Mouse (Mus musculus): ENCODE data around the gene Trappc3. TPM values are rescaled to one million over a fixed set of nuclear protein-coding genes. Genes with fewer than 3 reads are reported as not detected.
A peak's percentile ranks its signal among the peaks of the same experiment; 100 is the strongest.

Gene Trappc3
- total RNA-seq, 2 experiments from 2014 or later = 88.7 to 96.5 TPM

- no peak for DNase-seq
Observed at GRCm38 (mm10) chr4:126278565-126278915, 16.4 kb downstream of the Trappc3 start.

DNA sequence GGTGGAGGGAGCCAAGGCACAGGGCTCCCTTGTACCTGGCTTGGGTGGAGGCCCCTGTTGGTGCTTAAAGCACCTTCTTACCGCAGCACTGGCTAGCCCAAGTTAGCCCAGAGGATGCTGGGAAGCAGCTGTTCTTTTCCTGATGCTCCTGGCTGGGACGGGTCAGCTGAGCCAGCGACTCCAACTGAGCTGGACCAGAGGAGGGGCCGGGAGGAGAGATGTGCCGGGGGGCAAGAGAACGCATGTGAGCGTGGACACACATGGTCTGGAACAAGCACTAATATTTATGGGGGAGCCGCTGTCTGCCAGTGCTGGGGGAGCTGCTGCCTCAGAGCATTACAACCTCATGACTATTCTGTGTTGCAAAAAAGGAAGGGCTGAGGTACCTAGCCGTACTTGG lies 16.8 kb downstream of the Trappc3 start:
- DNase-seq = no peak

DNA sequence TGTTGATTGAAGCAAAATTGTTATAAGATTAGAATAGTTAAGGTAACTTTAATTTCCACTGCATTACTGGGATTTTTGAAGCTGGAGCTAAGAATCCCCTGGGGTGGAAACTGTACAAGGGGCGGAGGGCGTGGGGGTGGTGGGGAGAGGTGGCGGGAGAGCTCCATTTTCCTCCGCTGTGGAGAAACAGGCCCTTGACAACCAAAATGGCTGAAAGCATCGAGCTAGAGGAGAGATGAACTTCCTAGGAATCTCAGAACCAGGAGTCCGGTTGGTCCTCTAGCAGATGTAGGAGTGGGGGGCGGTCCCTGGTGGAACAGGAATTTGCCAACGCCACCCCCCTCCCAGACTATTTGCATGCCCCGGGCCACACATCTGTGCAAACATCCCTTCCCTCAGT lies 19.6 kb downstream of the Trappc3 start:
- no peak for DNase-seq

- no peak for DNase-seq
Observed at GRCm38 (mm10) chr4:126283582-126283981, 21.5 kb downstream of the Trappc3 start.

DNA sequence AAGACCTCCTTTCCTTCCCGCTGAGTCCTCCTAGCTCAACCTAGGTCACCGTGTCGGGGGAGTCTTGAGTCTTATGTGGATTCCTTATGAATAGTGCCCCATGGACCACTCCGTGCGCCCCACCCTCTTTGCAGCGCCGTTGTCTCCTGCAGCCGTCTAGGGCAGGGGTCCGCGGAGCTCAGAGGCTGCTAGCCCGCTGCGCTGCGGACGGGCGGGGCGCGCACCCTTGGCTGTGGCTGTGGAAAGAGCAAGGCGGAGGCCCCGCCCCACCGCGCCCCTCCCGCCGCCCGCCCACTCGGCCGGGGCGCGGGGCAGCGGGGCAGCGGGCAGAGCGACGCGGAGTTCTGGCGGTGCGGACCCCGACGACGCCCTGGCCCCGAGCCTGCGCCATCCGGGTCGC lies 24.4 kb downstream of the Trappc3 start, which contains the start of gene Col8a2:
TSS of gene Col8a2 (plus strand) at position 302 of the 400 bp plus-strand sequence.
- DNase-seq = peak; percentile 41 to 55

- no peak for DNase-seq
Observed at GRCm38 (mm10) chr4:126287302-126287995, 25.3 kb downstream of the Trappc3 start.

DNA sequence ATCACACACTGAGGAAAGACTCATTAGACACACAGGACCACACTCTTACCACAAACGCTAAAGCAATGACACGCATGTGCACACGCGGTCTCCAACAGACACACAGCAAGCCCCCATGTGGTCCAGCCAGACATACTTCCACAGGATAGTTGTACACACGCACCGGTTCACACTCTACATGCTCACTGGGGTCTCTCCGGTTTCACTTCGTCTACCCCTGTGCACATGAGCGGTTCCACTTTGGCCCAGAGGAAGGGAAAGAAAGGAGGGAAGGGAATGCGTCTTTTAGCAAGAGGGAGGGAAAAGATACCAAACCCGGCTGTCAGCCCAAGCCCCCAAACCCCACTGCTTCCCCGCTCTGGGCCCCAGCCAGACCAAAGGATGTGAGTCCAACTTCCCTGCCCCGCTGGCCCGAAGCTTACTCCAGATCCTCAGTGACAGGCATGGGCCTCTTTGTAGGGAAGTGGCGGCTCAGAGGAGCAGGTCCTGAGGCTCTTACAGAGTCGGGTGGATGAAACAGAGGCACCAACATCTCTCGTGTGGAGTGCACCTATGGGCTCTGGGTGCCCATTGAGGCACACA lies 26.1 kb downstream of the Trappc3 start:
- no peak for DNase-seq

DNA sequence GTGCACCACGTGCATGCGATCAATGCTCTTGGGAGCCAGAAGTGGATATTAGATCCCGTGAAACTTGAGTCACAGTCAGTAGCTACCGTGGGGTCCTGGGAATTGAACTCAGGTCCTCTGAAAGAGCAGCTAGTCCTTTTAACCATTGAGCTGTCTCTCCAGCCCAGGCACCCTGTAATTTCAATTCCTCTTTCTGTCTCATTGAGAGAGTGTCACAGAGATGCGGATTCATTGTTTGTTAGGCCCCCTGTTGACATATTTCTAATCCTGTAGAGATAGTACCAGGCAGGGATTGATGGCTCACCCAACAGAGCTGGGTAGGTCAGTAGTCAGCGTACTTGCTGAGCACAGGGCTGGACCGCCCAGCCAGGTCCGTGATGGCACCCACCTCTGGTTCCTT lies 28.2 kb downstream of the Trappc3 start:
- DNase-seq = no peak

DNA sequence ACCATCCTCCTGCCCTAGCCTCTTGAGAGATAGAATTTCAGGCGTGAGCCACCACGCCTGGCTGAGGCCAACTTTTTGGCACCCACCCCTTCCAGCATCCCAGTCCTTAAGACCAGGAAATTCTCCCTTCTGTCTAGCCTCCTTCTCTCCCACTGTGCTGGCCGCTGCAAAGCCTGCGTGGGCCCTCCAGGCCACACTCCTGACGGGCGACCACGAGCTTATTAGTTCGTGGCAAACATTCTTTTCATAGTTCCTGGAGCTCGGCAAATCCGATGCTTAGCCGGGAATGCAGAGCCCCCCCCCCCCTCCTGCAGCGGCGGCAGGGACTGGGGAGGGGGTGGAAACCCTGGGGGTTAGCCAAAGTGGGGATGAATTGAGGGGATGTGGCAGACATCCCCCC lies 29.1 kb downstream of the Trappc3 start:
- no peak for DNase-seq

- DNase-seq = no peak
Observed at GRCm38 (mm10) chr4:126295152-126295551, 33.0 kb downstream of the Trappc3 start.

DNA sequence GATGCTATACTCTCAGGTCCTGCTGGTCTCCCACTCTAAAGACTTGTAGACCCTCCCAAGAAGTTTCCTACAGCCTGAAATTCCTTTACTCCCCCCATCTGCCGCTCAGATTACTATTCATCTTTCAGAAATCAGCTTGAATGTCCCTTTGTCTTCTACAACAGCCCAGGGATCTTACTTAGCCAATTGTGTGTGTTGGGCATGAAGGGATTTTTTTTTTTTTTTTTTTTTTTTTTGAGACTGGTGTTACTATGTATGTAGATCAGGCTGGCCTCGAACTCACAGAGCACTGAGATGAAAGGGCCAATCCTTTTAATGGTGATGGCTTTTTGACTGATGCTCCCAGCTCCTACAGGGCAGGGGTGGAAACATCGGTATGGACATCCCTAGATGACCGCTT lies 33.8 kb downstream of the Trappc3 start:
- DNase-seq = no peak

DNA sequence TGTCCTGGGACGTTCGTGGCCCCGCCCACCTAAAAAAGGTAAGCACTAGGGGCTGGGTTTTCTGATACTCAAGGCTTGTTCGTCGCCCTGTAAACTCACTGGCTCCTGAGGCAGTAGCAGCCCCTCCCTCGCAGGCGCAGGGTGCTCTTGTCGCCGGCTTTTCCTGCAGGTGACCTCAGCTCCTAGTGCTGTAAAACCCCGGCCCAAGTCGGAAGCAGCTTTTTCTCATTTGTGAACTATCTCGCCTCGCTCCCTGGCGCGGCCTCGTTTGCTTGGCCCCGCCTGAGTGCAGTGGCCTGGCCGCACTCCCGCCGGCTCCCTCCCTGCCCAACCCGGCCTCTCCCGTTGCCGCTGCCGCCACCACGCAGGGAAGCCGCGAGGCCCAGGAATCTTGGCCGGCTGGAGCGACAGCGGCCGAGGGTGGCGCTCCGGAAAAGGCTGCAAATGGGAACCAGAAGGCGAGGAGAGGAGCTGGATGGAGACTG lies 34.5 kb downstream of the Trappc3 start:
- peak; percentile 81 to 85 for DNase-seq

- DNase-seq = no peak
Observed at GRCm38 (mm10) chr4:126300916-126301583, 38.9 kb downstream of the Trappc3 start.

GRCm38 (mm10) chr4:126301584-126302309 lies 39.6 kb downstream of the Trappc3 start:
- DNase-seq = no peak

DNA sequence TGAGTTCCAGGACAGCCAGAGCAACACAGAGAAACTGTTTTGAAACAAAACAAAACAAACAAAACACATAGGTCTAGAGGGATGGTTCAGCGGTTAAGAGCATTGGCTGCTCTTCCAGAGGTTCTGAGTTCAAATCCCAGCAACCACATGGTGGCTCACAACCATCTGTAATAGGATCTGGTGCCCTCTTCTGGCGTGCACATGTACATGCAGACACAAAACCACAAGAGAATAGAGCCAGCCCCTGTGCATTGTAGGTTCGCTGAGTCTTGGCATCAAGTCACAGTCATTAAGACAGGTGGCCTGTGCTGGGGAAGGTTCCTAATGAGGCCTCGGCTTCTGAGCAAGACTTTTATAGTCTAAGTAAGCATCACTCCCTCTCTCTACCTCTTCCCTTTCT lies 41.8 kb downstream of the Trappc3 start:
- DNase-seq = no peak

GRCm38 (mm10) chr4:126305428-126305827 lies 43.3 kb downstream of the Trappc3 start:
- DNase-seq = no peak

DNA sequence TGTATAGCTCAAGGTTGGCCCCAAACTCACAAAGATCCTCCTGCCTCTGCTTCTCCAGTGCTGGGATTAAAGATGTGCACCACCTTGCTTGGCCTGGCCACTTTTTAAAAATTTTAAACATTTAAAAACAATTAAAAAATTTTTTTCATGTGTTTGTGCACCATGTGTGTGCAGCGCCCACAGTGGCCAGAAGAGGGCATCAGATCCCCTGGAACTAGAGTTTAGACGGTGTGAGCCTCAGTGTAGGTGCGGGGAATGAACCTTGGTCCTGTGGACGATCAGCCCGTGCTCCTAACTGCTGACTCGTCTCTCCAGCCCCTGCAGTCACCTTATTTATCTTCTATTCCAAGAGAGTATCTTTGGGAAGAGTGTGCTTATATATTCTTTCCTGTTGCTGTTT lies 43.9 kb downstream of the Trappc3 start:
- DNase-seq = no peak

GRCm38 (mm10) chr4:126306827-126307226 lies 44.7 kb downstream of the Trappc3 start:
- no peak for DNase-seq

DNA sequence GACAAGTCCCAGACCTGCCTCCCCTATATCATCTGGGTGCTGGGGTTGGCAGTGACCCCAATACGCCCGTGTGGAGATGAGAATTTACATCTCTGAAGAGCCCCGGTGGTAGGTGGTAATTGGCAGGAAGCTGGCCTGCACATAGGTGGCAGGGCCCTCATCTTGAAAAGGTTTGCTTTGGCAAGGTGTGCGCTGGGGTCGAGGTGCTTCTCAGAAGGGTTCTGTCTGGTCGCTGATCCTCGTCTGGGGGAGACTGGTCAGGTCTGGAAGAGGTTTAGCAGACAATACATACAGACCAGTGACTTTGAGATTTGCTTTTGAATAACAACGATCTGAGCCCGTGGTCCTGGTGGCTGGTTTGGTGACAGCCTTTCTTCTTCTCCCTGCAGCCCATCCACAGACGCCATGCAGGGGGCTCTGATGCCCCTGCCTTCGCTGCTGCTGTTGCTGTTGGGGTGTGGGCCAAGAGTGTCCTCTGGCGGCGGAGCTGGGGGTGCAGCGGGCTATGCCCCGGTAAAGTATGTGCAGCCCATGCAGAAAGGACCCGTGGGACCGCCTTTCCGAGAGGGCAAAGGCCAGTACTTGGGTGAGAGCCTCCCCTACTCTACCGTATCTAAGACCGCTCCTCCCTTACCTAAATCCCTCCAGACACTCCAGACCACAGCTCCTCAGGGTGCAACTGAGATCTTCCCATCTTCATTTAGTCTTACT lies 47.2 kb downstream of the Trappc3 start:
- peak in 1 of 2 experiments; percentile 43 for DNase-seq

DNA sequence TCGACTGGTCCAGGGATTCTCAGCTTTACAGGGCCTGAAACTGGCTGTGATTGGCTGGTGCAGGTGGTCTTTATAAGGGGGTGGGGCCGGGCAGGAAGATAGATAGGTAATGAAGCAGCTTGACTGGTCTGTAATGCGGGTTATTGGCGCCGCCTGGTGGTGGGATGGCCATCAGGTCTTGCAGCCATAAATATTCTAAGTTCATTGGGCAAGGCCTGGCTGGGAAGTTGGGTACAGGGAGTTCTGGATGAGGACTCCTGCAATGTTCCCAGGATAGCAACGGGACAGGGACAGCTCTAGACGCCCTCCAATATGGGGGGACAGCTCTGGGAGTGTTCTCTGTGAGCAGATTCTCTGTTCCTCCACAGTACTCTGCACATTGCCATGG lies 47.8 kb downstream of the Trappc3 start:
- DNase-seq = peak; percentile 88 to 90

- DNase-seq = no peak
Observed at GRCm38 (mm10) chr4:126310344-126310743, 48.2 kb downstream of the Trappc3 start.

DNA sequence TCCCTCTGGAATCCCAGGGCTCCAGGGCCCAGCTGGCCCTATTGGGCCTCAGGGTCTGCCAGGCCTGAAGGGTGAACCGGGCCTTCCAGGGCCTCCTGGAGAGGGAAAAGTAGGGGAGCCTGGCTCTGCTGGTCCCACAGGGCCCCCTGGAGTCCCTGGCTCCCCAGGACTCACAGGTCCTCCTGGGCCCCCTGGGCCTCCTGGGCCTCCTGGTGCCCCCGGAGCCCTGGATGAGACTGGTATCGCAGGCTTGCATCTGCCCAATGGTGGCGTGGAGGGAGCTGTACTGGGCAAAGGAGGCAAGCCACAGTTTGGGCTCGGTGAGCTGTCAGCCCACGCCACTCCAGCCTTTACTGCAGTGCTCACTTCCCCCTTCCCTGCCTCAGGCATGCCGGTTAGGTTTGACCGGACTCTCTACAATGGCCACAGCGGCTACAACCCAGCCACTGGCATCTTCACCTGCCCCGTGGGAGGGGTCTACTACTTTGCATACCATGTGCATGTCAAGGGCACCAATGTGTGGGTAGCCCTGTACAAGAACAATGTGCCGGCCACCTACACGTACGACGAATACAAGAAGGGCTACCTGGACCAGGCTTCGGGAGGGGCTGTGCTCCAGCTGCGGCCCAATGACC lies 49.6 kb downstream of the Trappc3 start:
- no peak for DNase-seq

Measured in adrenal gland, postnatal 36 days (tissue).